Mouse (Mus musculus) megakaryocyte, embryonic 14.5 days (primary cell): Measurements from ENCODE around the gene Fam217a.

Experiments used
- FLI1 ChIP-seq: IDR thresholded peaks from 2 replicates; pipeline ENCODE4 v1.6.1; 2012; ENCODE audit warnings: low read length, inconsistent platforms, mixed read lengths
- GATA1 ChIP-seq: IDR thresholded peaks from 3 replicates; pipeline ENCODE4 v1.6.1; 2012; ENCODE audit warnings: mixed read lengths, low read length, inconsistent platforms, borderline replicate concordance

GRCm38 (mm10) chr13:34956901-34957300 is 32.8 kb upstream of the Fam217a start:
- no peak for TF ChIP-seq GATA1
- TF ChIP-seq FLI1: no peak
